Mouse (Mus musculus): ENCODE results near the gene Smpx.

The Smpx gene

GRCm38 (mm10) chrX:157698862-157699261 is at the start of gene Smpx:
Smpx (plus strand) TSS chrX:157698910.
- no peak for DNase-seq

GRCm38 (mm10) chrX:157655047-157655446 is 43.7 kb upstream of the Smpx start:
- no peak for DNase-seq

GRCm38 (mm10) chrX:157657356-157657755 is 41.4 kb upstream of the Smpx start:
- no peak for DNase-seq

GRCm38 (mm10) chrX:157671820-157672219 is 26.9 kb upstream of the Smpx start:
- DNase-seq = no peak

GRCm38 (mm10) chrX:157674667-157675350 is 23.9 kb upstream of the Smpx start:
- no peak for DNase-seq

GRCm38 (mm10) chrX:157691186-157691585 is 7.5 kb upstream of the Smpx start:
- no peak for DNase-seq

- DNase-seq = no peak
Measured at GRCm38 (mm10) chrX:157697591-157698135, 1.0 kb upstream of the Smpx start.

GRCm38 (mm10) chrX:157707236-157707635 is 8.5 kb downstream of the Smpx start:
- no peak for DNase-seq

- DNase-seq = no peak
Measured at GRCm38 (mm10) chrX:157708616-157709280, 10.0 kb downstream of the Smpx start.

GRCm38 (mm10) chrX:157719907-157720306 is 21.2 kb downstream of the Smpx start:
- no peak for DNase-seq

- DNase-seq = no peak
Measured at GRCm38 (mm10) chrX:157730622-157731341, 32.1 kb downstream of the Smpx start.

- peak; percentile 9 for DNase-seq
Measured at GRCm38 (mm10) chrX:157731658-157732314, 33.1 kb downstream of the Smpx start.

- DNase-seq = no peak
Measured at GRCm38 (mm10) chrX:157732346-157732745, 33.6 kb downstream of the Smpx start.

- no peak for DNase-seq
Measured at GRCm38 (mm10) chrX:157733836-157734235, 35.1 kb downstream of the Smpx start.

GRCm38 (mm10) chrX:157734341-157734740 is 35.6 kb downstream of the Smpx start:
- no peak for DNase-seq

GRCm38 (mm10) chrX:157747815-157748544 is 49.3 kb downstream of the Smpx start:
- DNase-seq = no peak

- DNase-seq = no peak
Measured at GRCm38 (mm10) chrX:157754559-157754958, 55.8 kb downstream of the Smpx start.

- no peak for DNase-seq
Measured at GRCm38 (mm10) chrX:157762542-157762941, 63.8 kb downstream of the Smpx start.

- DNase-seq = no peak
Measured at GRCm38 (mm10) chrX:157801669-157802068, 103.0 kb downstream of the Smpx start.
